Mouse (Mus musculus) left cerebral cortex, postnatal 4 days (tissue): Measurements from ENCODE around the gene Adgrd1. TPM values are rescaled to one million over a fixed set of nuclear protein-coding genes. Genes with fewer than 3 reads are reported as not detected.
"Not testable (repeated sequence)": the region's sequence is repeated elsewhere in the genome, so short reads cannot be mapped to it uniquely, and the experiment has no call there.

Source experiments
- DNase-seq: peaks from one replicate; pipeline ENCODE4 v3.0.0-alpha.2; 2022
- intact Hi-C: fragments of 180-260 bp; cut with DNase I; formaldehyde crosslinking; loops from one replicate; pipeline ENCODE4 v1.15.1; 2025
- total RNA-seq, 2 experiments: library from RNA; stranded (reverse); gene quantifications; 2 replicates each; pipeline ENCODE4 v1.2.3; 2021

The Adgrd1 gene
- total RNA-seq, 2 experiments from 2014 or later: 0.28 to 0.38 TPM

GRCm38 (mm10) chr5:129092345-129093065 is 4.0 kb upstream of the Adgrd1 start:
- DNase-seq: no peak
- intact Hi-C loops: no loop called here

- intact Hi-C loops: no loop called here
- DNase-seq: no peak
Measured at GRCm38 (mm10) chr5:129093158-129093557, 3.4 kb upstream of the Adgrd1 start.

GRCm38 (mm10) chr5:129094236-129094635 is 2.3 kb upstream of the Adgrd1 start:
- intact Hi-C loops: no loop called here
- no peak for DNase-seq

GRCm38 (mm10) chr5:129104043-129104442 is 7.5 kb downstream of the Adgrd1 start:
- intact Hi-C loops: no loop called here
- DNase-seq: no peak

- DNase-seq: no peak
- intact Hi-C loops: no loop called here
Measured at GRCm38 (mm10) chr5:129111729-129112128, 15.2 kb downstream of the Adgrd1 start.

GRCm38 (mm10) chr5:129113741-129114476 is 17.4 kb downstream of the Adgrd1 start:
- intact Hi-C loops: no loop called here
- no peak for DNase-seq

- DNase-seq: no peak
Measured at GRCm38 (mm10) chr5:129116299-129116698, 19.7 kb downstream of the Adgrd1 start.

GRCm38 (mm10) chr5:129117593-129118113 is 21.1 kb downstream of the Adgrd1 start:
- DNase-seq: no peak
- intact Hi-C loops: no loop called here

More at GRCm38 (mm10) chr5:129116299-129116698, 19.7 kb downstream of the Adgrd1 start:
- intact Hi-C loops: no loop called here

GRCm38 (mm10) chr5:129118523-129118922 is 22.0 kb downstream of the Adgrd1 start:
- no peak for DNase-seq
- intact Hi-C loops: no loop called here

GRCm38 (mm10) chr5:129119146-129119545 is 22.6 kb downstream of the Adgrd1 start:
- DNase-seq: no peak
- intact Hi-C loops: no loop called here

GRCm38 (mm10) chr5:129121654-129122285 is 25.2 kb downstream of the Adgrd1 start:
- DNase-seq: no peak
- intact Hi-C loops: no loop called here

- intact Hi-C loops: no loop called here
- DNase-seq: no peak
Measured at GRCm38 (mm10) chr5:129122491-129122890, 25.9 kb downstream of the Adgrd1 start.

GRCm38 (mm10) chr5:129124070-129124828 is 27.7 kb downstream of the Adgrd1 start:
- intact Hi-C loops: no loop called here
- DNase-seq: no peak

GRCm38 (mm10) chr5:129128310-129128709 is 31.8 kb downstream of the Adgrd1 start:
- intact Hi-C loops, DNase-seq: not testable (repeated sequence)

GRCm38 (mm10) chr5:129130301-129130700 is 33.8 kb downstream of the Adgrd1 start:
- no peak for DNase-seq
- intact Hi-C loops: no loop called here

GRCm38 (mm10) chr5:129137405-129137804 is 40.9 kb downstream of the Adgrd1 start:
- intact Hi-C loops: no loop called here
- DNase-seq: no peak

- peak; percentile 87 for DNase-seq
- intact Hi-C loops: no loop called here
Measured at GRCm38 (mm10) chr5:129138576-129138975, 42.0 kb downstream of the Adgrd1 start.

- DNase-seq: no peak
- intact Hi-C loops: no loop called here
Measured at GRCm38 (mm10) chr5:129142801-129143200, 46.3 kb downstream of the Adgrd1 start.

- intact Hi-C loops: no loop called here
Measured at GRCm38 (mm10) chr5:129145307-129145935, 48.9 kb downstream of the Adgrd1 start.

GRCm38 (mm10) chr5:129146892-129147509 is 50.5 kb downstream of the Adgrd1 start:
- DNase-seq: no peak
- intact Hi-C loops: no loop called here

More at GRCm38 (mm10) chr5:129145307-129145935, 48.9 kb downstream of the Adgrd1 start:
- DNase-seq: no peak
